Mouse (Mus musculus) MEL (cell line): ENCODE data around the gene Igfbp3.

Experiments
- GATA1 ChIP-seq: IDR thresholded peaks from 2 replicates; pipeline ENCODE4 v1.6.1; 2011; ENCODE audit warnings: low read depth, low read length, improper control_type of control experiment
- POLR2A ChIP-seq, 2 experiments: IDR thresholded peaks; 2 replicates each; pipeline ENCODE4 v1.6.1; 2011 to 2012; ENCODE audit warnings: low read length in 2 of 2, mild to moderate bottlenecking in 2 of 2, control low read depth in 1 of 2, improper control_type of control experiment in 1 of 2, low read depth in 1 of 2, moderate library complexity in 1 of 2; ENCODE audit not compliant: control insufficient read depth in 1 of 2, insufficient read depth in 1 of 2, poor library complexity in 1 of 2

DNA sequence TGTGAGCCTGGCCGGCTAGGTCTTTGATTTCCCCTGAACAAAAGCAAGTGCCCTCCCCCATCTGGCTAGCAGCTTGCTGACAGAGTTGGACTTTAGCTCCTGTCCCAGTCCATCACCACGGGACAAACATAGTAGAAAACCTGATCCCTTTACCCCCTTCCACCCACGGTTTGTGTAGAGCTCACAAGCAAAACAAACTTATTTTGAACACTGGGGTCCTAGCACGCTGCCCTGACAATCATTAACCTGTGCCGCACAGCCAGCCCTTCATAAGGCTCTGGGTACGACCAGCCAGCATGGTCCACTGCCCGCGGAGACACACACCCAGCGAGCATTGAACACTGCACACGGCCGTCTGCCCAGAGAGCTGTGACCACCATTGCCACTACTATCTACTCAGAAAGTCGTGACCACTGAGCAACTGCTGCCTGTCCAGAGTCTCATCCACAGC, 16.2 kb downstream of the Igfbp3 start, which contains the start of gene Igfbp1:
- TF ChIP-seq POLR2A (IDR thresholded peaks at IDR 0.05; ENCODE audit: control insufficient read depth in 1 of 2, insufficient read depth in 1 of 2, low read depth in 1 of 2, low read length in 2 of 2, poor library complexity in 1 of 2) (no peak), GATA1 (no peak)
